Mouse (Mus musculus): ENCODE data around the gene D11Wsu47e. TPM values are rescaled to one million over a fixed set of nuclear protein-coding genes. Genes with fewer than 3 reads are reported as not detected.

D11Wsu47e gene
- total RNA-seq, 2 experiments from 2014 or later = 12.7 to 13.5 TPM

DNA sequence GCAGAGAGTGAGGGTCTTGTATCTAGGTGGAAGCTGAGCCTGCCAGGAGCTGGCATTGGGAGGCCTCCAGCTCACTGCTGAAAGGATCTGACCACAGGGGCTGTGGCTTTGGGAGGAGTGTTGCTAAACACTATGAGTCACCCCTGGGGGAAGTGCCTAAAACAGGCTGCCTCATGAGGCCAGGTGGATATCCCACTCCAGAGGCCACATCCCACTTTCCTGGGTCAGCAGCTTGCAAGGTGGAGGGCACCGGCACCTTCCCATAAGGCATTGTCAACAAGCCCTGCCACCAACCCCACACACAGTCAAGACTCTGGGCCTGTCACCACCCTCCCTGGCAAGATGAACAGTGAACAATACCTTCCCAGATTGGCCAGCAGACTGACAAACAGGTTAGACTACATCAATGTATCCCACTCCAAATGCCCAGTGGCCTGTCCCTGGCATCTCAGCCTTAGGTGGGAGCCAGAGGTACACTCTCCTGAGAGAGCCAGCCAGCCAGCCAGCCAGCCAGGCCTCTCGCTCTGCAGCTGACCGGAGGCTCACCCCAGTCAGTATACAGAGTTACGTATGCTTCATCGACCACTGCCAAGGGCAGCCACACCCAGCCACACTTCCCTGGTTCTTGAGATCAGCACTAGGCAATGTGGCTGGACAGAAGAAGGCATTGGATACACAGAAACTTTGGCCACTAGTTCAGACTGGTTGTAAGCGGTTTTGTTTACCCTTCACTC is 49.6 kb downstream of the D11Wsu47e start:
- DNase-seq (ENCODE audit: low spot score in 2 of 2) = no peak

DNA sequence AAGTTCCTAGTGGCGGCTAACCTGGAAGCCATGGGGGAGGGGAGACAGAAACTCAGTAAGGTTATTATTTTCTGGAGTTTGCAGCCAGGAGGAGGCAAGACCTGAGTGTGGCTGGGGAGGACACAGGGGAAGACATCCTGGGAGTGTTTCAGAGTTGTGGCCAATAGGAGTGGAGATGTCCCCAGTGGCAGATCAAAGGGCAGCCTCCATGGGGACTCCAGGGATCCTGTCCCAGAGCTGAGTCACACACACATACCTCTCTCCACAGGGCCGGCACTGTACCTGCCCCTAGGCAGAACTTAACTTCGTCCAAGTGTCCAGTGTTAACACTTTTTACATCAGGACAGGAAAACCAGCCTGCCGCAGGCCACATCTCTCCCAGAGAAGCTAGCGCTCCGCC is 50.9 kb downstream of the D11Wsu47e start:
- DNase-seq (ENCODE audit: low spot score in 2 of 2) = no peak

DNA sequence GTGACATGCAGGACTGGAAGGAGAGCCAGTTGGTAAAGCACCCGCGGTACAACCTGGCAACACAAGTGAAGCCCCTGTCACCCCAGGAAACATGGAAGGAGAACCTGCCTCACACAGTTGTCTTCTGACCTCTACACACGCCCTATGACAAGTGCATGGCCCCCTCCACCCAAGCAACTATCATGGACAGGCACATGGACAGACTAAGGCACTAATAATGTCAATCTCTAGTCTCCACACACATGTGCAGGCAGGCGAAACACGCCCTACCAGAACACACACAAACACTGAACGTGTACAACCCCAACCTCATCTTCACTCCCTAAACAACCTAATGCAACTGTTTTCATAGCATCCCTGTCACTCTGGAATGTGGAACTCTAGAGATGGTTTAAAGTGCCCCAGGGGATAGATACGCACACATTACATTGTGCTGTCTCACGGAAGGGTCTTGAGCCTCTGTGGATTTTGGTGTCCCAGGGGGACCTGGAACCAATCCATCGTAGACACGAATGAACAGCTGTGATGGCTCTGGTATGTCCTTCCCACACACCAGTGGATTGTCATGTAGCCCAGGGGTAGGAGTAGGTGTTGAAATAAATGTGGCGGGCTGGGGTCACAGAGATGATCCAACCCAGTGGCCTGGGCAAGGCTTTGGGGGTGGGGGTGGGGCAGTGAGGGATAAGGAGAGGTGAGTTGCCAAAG is 52.8 kb downstream of the D11Wsu47e start:
- no peak for DNase-seq (ENCODE audit: low spot score in 2 of 2)

DNA sequence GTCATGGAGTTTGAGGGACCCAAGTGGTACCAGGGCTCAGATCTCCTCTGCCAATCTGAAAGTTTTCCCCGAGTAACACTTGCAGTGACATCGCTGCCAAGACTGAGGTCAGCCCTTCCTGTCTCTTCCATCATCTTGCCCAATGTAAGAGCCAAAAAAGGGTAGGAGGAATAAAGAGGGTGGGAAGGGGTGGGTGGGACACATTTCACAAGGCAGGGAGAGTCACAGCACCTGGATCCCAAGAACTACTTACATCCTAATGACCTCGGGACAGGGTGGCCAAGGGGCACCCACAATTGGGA is 53.3 kb downstream of the D11Wsu47e start:
- DNase-seq (ENCODE audit: low spot score in 2 of 2) = no peak

DNA sequence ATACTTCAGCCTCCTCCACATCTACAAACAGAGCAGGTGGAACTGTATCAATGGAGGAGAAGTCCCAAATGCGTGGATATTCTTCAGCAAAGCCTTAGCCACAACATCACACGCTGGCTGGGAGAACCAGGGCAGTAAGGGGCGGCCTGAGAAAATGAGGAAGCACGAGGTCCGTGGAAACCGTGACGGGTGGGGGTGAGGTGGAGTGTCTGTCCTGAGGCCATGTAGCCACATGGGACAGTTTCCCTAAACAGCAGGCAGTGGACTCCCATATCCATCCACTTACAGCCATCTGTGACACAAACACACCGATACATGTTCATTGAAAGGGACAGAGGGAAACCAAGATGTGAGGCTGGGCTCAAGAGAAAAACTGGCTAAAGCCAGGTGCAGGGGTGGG is 53.7 kb downstream of the D11Wsu47e start:
- DNase-seq (ENCODE audit: low spot score in 2 of 2) = no peak

DNA sequence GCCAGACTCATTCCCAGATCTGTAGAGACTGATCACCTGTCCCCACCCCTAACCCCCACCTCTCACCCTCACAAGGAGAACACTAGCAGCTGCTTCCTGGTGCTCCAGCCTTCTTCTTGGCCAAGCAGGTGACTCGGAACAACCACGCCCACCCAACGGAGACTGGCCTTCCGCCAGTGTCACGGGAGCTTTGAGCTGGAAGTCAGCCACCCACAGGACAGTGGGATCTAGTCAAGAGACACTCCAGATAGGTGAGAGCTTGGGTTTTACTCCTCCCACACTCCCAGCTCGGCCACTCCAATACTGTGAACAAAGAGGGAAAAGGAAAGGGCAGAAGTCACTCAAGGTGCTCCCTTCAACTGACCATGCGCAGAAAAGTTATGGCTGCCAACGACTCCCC is 55.0 kb downstream of the D11Wsu47e start:
- no peak for DNase-seq (ENCODE audit: low spot score in 2 of 2)

DNA sequence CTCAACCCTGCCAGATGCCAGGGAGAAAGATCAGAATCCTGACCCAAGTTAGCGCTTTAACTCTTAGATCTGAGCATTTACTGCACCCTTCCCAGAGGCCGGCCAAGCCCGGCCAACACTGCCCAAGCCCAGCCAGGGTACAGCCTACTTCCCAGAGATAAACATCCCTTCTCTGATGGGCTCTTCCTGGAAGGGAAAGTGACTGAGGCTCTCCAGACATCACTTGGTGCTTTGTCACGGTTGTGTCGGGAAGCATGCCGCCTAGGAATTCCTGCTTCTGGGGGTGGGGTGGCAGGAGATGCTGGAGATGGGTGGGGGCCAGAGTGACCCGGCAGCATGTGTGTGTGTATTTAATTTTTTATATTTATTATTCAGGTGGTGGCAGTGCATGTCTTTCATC is 55.9 kb downstream of the D11Wsu47e start:
- no peak for DNase-seq (ENCODE audit: low spot score in 2 of 2)

DNA sequence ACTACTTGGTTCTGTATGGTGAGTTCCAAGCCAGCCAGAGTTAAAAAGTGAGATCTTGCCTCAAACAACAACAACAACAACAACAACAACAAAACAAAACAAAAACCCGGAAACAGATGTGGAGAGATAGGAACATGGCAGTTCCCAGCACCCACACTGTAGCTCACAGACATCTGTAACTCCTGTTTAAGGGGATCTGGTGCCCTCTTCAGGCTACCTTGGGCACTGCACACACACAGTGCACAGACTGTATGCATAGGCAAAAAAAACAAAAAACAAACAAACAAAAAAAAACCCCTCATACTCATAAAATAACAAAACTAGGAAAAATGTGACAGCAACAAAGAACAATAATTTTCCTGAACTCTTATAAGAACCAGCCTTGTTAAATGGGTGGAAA is 58.8 kb downstream of the D11Wsu47e start:
- no peak for DNase-seq (ENCODE audit: low spot score in 2 of 2)

Other genes starting within 250 kb of the D11Wsu47e start
- 10 to 100 TPM; 32.9 to 35.8 TPM for gene Sstr2, start 65.1 kb upstream of the D11Wsu47e start, total RNA-seq (2021)
- 10 to 100 TPM; 42.5 to 46.2 TPM for gene Cog1, start 35.2 kb upstream of the D11Wsu47e start, total RNA-seq (2021)
- 10 to 100 TPM; 22.0 to 27.0 TPM for gene Slc39a11, start 34.3 kb upstream of the D11Wsu47e start, total RNA-seq (2021)
- 10 to 100 TPM; 24.5 to 24.7 TPM for gene Fam104a, start 257 bp upstream of the D11Wsu47e start, total RNA-seq (2021)
- not detected for gene Cpsf4l, start 25.6 kb downstream of the D11Wsu47e start, total RNA-seq (2021)
- 10 to 100 TPM; 42.1 to 46.9 TPM for gene Cdc42ep4, start 67.5 kb downstream of the D11Wsu47e start, total RNA-seq (2021)